Mouse (Mus musculus) heart, embryonic 13.5 days (tissue): ENCODE measurements around the gene Cebpa. TPM values are rescaled to one million over a fixed set of nuclear protein-coding genes. Genes with fewer than 3 reads are reported as not detected.

Experiments used
- ATAC-seq: fragments of 200-750 bp; cut with Nextera tagmentation; 2 replicates; pipeline ENCODE4 v1.8.0; 2017; ENCODE audit warnings: moderate TSS enrichment; ENCODE audit not compliant: insufficient number of reproducible peaks, low FRiP score, low TSS enrichment; ENCODE audit errors: extremely low read depth
- H3K27ac ChIP-seq: fragments of 300-500 bp; sonication (generic); replicated peaks from 2 replicates; pipeline ENCODE4 v1.5.1; 2015; ENCODE audit warnings: moderate library complexity, mild to moderate bottlenecking, inconsistent platforms
- H3K27me3 ChIP-seq: fragments of 300-500 bp; sonication (generic); replicated peaks from 2 replicates; pipeline ENCODE4 v1.6.1; 2015; ENCODE audit warnings: mild to moderate bottlenecking, inconsistent platforms
- H3K36me3 ChIP-seq: fragments of 300-500 bp; sonication (generic); 2 replicates; pipeline ENCODE4 v1.6.1; 2015; ENCODE audit warnings: mild to moderate bottlenecking, inconsistent platforms
- H3K4me1 ChIP-seq: fragments of 300-500 bp; sonication (generic); 2 replicates; pipeline ENCODE4 v1.6.1; 2015; ENCODE audit warnings: inconsistent platforms
- H3K4me2 ChIP-seq: fragments of 300-500 bp; sonication (generic); 2 replicates; pipeline ENCODE4 v1.6.1; 2015; ENCODE audit warnings: inconsistent platforms, mild to moderate bottlenecking, moderate library complexity
- H3K4me3 ChIP-seq: fragments of 300-500 bp; sonication (generic); 2 replicates; pipeline ENCODE4 v1.5.1; 2015; ENCODE audit warnings: moderate library complexity, mild to moderate bottlenecking, inconsistent platforms
- H3K9ac ChIP-seq: fragments of 300-500 bp; sonication (generic); 2 replicates; pipeline ENCODE4 v1.6.1; 2015; ENCODE audit warnings: inconsistent platforms, mild to moderate bottlenecking, moderate library complexity
- H3K9me3 ChIP-seq: fragments of 300-500 bp; sonication (generic); 2 replicates; pipeline ENCODE4 v1.6.1; 2016; ENCODE audit warnings: inconsistent platforms
- WGBS: fragments of 180-500 bp; shearing (Covaris S2); methylation state at CpG from one replicate; pipeline ENCODE4 v1.1.7; 2015; ENCODE audit warnings: mixed read lengths; 5-methylcytosine and 5-hydroxymethylcytosine counted together
- microRNA-seq: library from miRNA; unstranded; fragments of <30 nt; microRNA quantifications from one replicate; pipeline ENCODE4, GENCODE M21; 2016
- polyA plus RNA-seq: library from polyadenylated mRNA; unstranded; fragments of >200 nt; fragmentation: Nextera tagmentation; extraction: Ambion mirVana; gene quantifications from 2 replicates; pipeline ENCODE4 v1.2.1, GENCODE M21; 2015

The Cebpa gene
- polyA plus RNA-seq, 1 experiment from 2014 or later: 0.47 TPM

GRCm38 (mm10) chr7:35169341-35169740 is 50.2 kb downstream of the Cebpa start:
- 10% methylated on average over 6 of the region's 6 CpGs for WGBS

More at GRCm38 (mm10) chr7:35169341-35169740, 50.2 kb downstream of the Cebpa start:
- Histone ChIP-seq H3K27me3 (peaks cover 67% of the 10 kb centered on the region), H3K36me3 (no peaks in the 10 kb centered on the region), H3K4me2 (no peak overlapping the region), H3K9ac (no peak overlapping the region), H3K4me3 (no peak overlapping the region), H3K27ac (no peak overlapping the region), H3K4me1 (0 out of 2 replicates have a peak, but pooled peaks cover 3% of the 10 kb centered on the region), H3K9me3 (no peaks in the 10 kb centered on the region)
- ATAC-seq: 0 out of 2 replicates have a peak, but pooled peaks have one; percentile 6

Small RNA genes lying within 50 kb of the gene (microRNA-seq; reads per million reads assigned to microRNA genes)
- not detected for gene Gm25033

Other genes starting within 250 kb of the Cebpa start
- gene Pepd, start 206.9 kb upstream of the Cebpa start, polyA plus RNA-seq: 43.3 and 45.5 TPM in 2 replicates
- 16.3 and 19.2 TPM in 2 replicates for gene Cebpg, start 62.7 kb upstream of the Cebpa start, polyA plus RNA-seq
- 1.1 and 2.2 TPM in 2 replicates for gene Slc7a10, start 67.1 kb downstream of the Cebpa start, polyA plus RNA-seq
- 1.6 and 1.7 TPM in 2 replicates for gene Lrp3, start 96.2 kb downstream of the Cebpa start, polyA plus RNA-seq
- 11.0 and 11.4 TPM in 2 replicates for gene Gpatch1, start 199.1 kb downstream of the Cebpa start, polyA plus RNA-seq
- gene Rhpn2, start 214.9 kb downstream of the Cebpa start, polyA plus RNA-seq: 5.3 and 6.0 TPM in 2 replicates